Mouse (Mus musculus) C2C12 (cell line): ENCODE results near the gene Cux2. TPM values are rescaled to one million over a fixed set of nuclear protein-coding genes. Genes with fewer than 3 reads are reported as not detected.

ENCODE experiments used
- H3K27me3 ChIP-seq: one replicate; pipeline ENCODE4 v1.6.1; 2011; ENCODE audit not compliant: control insufficient read depth, insufficient read depth, insufficient read length
- H3K36me3 ChIP-seq: one replicate; pipeline ENCODE4 v1.6.1; 2011; ENCODE audit not compliant: control insufficient read depth, insufficient read depth
- H3K4me3 ChIP-seq: one replicate; pipeline ENCODE4 v1.5.1; 2011; ENCODE audit warnings: mild to moderate bottlenecking, control low read depth; ENCODE audit not compliant: poor library complexity, insufficient read depth, severe bottlenecking
- H3K79me2 ChIP-seq: one replicate; pipeline ENCODE4 v1.6.1; 2011; ENCODE audit not compliant: control insufficient read depth, insufficient read depth
- H3K79me3 ChIP-seq: one replicate; pipeline ENCODE4 v1.6.1; 2011; ENCODE audit warnings: low read depth, control low read depth
- H3ac ChIP-seq: one replicate; pipeline ENCODE3; 2011; ENCODE audit warnings: low read depth; ENCODE audit not compliant: control insufficient read depth, insufficient read length
- CEBPB ChIP-seq: IDR thresholded peaks from one replicate; pipeline ENCODE4 v1.6.1; 2011; ENCODE audit warnings: low read depth, mild to moderate bottlenecking, control low read depth, moderate library complexity
- CTCF ChIP-seq: IDR thresholded peaks from one replicate; pipeline ENCODE4 v1.5.1; 2011; ENCODE audit not compliant: control insufficient read depth, insufficient read depth, insufficient read length
- FOSL1 ChIP-seq: IDR thresholded peaks from one replicate; pipeline ENCODE4 v1.8.0; 2011; ENCODE audit warnings: mild to moderate bottlenecking, low read length; ENCODE audit not compliant: poor library complexity, insufficient read depth, severe bottlenecking
- MAX ChIP-seq: IDR thresholded peaks from one replicate; pipeline ENCODE4 v1.6.1; 2011; ENCODE audit warnings: mild to moderate bottlenecking, control low read depth
- MYOD1 ChIP-seq: IDR thresholded peaks from one replicate; pipeline ENCODE4 v1.6.1; 2011; ENCODE audit warnings: low read depth; ENCODE audit not compliant: control insufficient read depth, insufficient read length
- MYOG ChIP-seq: IDR thresholded peaks from one replicate; pipeline ENCODE4 v1.6.1; 2011; ENCODE audit not compliant: control insufficient read depth, insufficient read length; ENCODE audit errors: extremely low read depth
- USF1 ChIP-seq: IDR thresholded peaks from one replicate; pipeline ENCODE4 v1.6.1; 2011; ENCODE audit warnings: low read depth, mild to moderate bottlenecking, control low read depth, moderate library complexity
- polyA plus RNA-seq: library from polyadenylated mRNA; unstranded; fragments of >200 nt; fragmentation: generic; extraction: Trizol; gene quantifications from one replicate; pipeline ENCODE4 v1.2.1, GENCODE M21; 2012; ENCODE audit warnings: missing spikeins

Cux2 gene
- polyA plus RNA-seq, 1 experiment, result 0.08 TPM

DNA sequence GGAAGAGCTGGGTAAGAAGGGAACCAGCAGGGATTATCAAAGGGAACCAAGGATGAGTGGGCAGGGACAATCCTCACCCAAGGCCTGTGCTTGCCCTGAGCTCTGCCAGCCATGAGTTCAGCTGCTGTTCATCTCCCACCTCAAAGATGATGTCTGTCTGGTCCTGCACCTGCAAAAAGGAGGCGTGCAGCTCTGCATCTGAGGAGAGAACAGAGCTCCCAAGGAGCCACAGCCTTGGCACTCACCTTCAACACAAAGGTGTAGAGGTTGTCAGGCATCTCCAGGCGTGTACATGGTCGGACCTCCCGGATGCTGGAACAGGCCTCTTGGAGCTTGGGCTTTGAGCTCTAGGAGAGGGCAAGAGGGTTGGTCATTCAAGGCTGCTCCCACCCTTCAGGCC lies 231.0 kb downstream of the Cux2 start:
- Histone ChIP-seq H3ac (no peak overlapping the region), H3K79me3 (peaks cover 37% of the 10 kb centered on the region), H3K79me2 (peaks cover 51% of the 10 kb centered on the region), H3K27me3 (no peaks in the 10 kb centered on the region), H3K36me3 (peaks cover 74% of the 10 kb centered on the region), H3K4me3 (no peak overlapping the region)
- TF ChIP-seq CEBPB (no peak), USF1 (no peak), CTCF (no peak), MYOG (no peak), MYOD1 (no peak), FOSL1 (no peak), MAX (no peak)

GRCm38 (mm10) chr5:121818401-121818800 lies 231.5 kb downstream of the Cux2 start:
- H3ac ChIP-seq, result no peak overlapping the region
- peaks cover 74% of the 10 kb centered on the region for H3K36me3 ChIP-seq
- TF ChIP-seq MYOG (no peak), CTCF (no peak), MYOD1 (no peak), MAX (no peak), USF1 (no peak), CEBPB (no peak), FOSL1 (no peak)
- no peaks in the 10 kb centered on the region for H3K27me3 ChIP-seq
- peaks cover 46% of the 10 kb centered on the region for H3K79me2 ChIP-seq
- peaks cover 33% of the 10 kb centered on the region for H3K79me3 ChIP-seq
- H3K4me3 ChIP-seq, result no peak overlapping the region

DNA sequence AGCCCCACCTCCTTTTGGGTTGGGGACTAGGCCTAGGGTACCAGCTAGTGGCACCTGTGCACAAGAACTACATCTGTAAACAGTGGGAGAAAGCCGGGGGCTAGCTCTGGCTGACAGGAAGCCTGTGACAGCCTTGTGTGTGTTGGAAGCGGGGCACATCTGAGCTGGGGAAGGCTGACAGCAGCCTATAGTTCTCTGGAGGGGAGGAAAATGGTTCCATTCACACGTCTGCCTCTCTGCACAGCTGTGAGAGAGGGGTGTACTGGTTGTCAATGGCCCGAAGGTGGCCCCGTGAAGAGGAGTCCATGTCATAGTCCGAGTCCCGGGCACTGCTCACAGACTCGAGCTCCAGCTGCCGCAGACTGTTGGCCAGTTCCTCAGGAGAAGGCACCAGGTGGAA lies 232.4 kb downstream of the Cux2 start:
- H3K79me2 ChIP-seq, result peaks cover 38% of the 10 kb centered on the region
- no peak overlapping the region for H3ac ChIP-seq
- peaks cover 25% of the 10 kb centered on the region for H3K79me3 ChIP-seq
- TF ChIP-seq USF1 (no peak), MYOD1 (no peak), CEBPB (no peak), MYOG (no peak), CTCF (no peak), MAX (no peak), FOSL1 (no peak)
- H3K4me3 ChIP-seq, result no peak overlapping the region
- H3K27me3 ChIP-seq, result no peaks in the 10 kb centered on the region
- peaks cover 76% of the 10 kb centered on the region for H3K36me3 ChIP-seq

DNA sequence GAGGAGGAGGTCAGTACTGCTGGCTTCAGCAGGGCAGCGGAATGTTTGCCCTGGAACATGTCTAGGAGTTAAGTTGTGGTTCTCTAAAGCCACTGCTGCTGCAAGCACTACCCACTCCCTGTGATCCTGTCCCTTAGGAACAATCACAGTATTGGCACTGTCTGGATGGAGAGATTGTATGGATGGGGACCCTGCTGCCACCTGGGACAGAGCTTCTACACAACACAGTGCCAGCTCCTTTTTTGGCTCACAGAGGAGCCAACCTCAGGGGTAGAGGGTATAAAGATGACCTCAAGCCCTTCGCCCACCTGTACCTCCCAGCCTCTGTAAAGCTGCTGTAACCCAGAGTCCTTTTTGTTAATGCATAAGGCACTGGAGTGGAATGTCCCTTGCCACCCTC lies 233.3 kb downstream of the Cux2 start:
- H3K36me3 ChIP-seq, result peaks cover 82% of the 10 kb centered on the region
- no peak overlapping the region for H3ac ChIP-seq
- H3K4me3 ChIP-seq, result no peak overlapping the region
- no peaks in the 10 kb centered on the region for H3K27me3 ChIP-seq
- peaks cover 28% of the 10 kb centered on the region for H3K79me2 ChIP-seq
- no peak for TF ChIP-seq FOSL1
- TF ChIP-seq MAX, result no peak
- no peak for TF ChIP-seq CEBPB
- TF ChIP-seq MYOD1, result no peak
- no peak for TF ChIP-seq CTCF
- TF ChIP-seq MYOG, result no peak
- no peak for TF ChIP-seq USF1
- peaks cover 17% of the 10 kb centered on the region for H3K79me3 ChIP-seq

GRCm38 (mm10) chr5:121815867-121816380 lies 234.0 kb downstream of the Cux2 start:
- H3K36me3 ChIP-seq, result peaks cover 89% of the 10 kb centered on the region
- peaks cover 27% of the 10 kb centered on the region for H3K79me2 ChIP-seq
- TF ChIP-seq MYOG (no peak), CEBPB (no peak), MYOD1 (no peak), FOSL1 (no peak), USF1 (no peak), CTCF (no peak), MAX (no peak)
- H3K79me3 ChIP-seq, result peaks cover 11% of the 10 kb centered on the region
- H3K27me3 ChIP-seq, result no peaks in the 10 kb centered on the region
- H3K4me3 ChIP-seq, result no peak overlapping the region
- no peak overlapping the region for H3ac ChIP-seq
